Mouse (Mus musculus): ENCODE results near the gene Dhx34.

Gene Dhx34

GRCm38 (mm10) chr7:16160702-16161101 is 61.1 kb downstream of the Dhx34 start:
- no peak for DNase-seq (ENCODE audit: low spot score)

DNA sequence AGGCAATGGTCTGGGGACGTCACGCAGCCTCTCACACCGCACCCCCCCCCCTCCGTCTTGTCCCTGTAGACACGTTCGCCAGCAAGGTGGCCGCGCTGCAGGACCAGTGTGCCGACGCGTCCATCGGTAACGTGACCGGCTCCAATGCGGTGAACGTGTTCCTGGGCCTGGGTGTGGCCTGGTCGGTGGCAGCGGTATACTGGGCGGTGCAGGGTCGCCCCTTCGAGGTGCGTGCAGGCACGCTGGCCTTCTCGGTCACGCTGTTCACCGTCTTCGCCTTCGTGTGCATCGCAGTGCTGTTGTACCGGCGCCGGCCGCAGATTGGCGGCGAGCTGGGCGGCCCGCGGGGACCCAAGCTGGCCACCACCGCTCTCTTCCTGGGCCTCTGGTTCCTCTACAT is 63.1 kb downstream of the Dhx34 start:
- DNase-seq (ENCODE audit: low spot score) = no peak

DNA sequence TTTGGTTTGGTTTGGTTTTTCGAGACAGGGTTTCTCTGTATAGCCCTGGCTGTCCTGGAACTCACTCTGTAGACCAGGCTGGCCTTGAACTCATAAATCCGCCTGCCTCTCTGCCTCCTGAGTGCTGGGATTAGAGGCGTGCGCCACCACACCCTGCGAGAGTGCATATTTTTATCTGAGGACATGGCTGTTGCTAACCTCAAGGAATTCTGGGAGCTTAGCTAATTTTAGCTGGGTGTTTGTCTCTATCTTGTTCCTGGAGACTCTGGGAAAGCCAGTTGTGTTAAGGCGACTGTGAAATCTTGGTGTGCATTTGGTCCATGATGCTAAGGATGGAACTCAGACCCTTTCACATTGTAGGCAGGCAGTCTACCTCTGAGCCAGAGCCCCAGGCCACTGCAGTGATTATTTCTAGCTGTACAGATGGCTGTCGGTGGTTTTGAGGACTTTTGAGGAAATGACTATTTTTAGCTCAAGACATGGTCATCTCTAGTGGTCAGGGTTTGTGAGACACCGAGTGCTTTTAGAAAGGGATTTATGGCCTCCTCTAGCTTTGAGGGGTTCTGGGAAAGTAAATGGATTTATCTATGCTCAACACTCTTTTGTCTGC is 65.6 kb downstream of the Dhx34 start:
- no peak for DNase-seq (ENCODE audit: low spot score)

- no peak for DNase-seq (ENCODE audit: low spot score)
These were observed 66.5 kb downstream of the Dhx34 start for GRCm38 (mm10) chr7:16155132-16155872.

GRCm38 (mm10) chr7:16153522-16153921 is 68.3 kb downstream of the Dhx34 start:
- DNase-seq (ENCODE audit: low spot score) = peak; percentile 73

DNA sequence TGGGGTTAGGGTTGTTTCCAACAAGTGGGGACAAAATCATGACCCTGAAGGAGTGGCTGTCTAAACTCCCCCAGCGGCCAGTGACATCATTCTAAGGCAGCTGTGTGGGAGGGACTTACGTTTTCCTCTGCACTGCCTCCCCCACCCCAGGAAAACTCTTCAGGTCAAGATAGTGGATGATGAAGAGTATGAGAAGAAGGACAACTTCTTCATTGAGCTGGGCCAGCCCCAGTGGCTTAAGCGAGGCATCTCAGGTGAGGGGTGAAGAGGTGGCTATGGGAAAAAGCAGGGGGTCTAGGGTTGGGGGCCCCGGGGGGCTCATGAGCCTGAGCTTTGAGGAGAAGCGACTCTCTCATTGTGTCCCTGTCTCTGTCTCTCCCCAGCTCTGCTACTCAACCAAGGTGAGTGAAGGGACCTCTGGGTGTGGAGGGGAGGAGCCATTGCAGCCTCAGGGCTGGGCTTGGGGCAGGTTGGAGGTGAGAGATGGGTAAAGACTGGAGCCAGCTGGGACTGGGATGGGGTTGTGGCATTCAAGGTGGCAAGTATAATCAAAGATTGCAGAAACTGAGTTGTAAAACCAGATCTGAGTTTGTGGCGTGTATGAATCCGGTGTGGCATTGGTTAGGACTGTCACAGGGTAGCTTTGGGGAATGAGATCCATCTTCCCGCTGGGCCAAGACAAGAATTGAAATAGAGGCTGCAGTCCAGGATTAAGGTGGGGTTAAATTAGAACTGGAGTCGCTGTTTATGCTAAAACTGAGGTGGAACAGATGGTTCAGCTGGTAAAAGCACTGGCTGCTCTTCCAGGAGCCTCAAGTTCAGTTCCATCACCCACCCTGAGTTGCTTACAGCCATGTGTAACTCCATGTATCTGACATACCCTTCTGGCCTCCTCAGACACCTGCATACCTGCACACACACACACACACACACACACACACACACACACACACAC is 71.4 kb downstream of the Dhx34 start:
- no peak for DNase-seq (ENCODE audit: low spot score)

- DNase-seq (ENCODE audit: low spot score) = no peak
These were observed 72.6 kb downstream of the Dhx34 start for GRCm38 (mm10) chr7:16149241-16149640.

GRCm38 (mm10) chr7:16147643-16148042 is 74.2 kb downstream of the Dhx34 start:
- DNase-seq (ENCODE audit: low spot score) = peak; percentile 90
